Mouse (Mus musculus) ES-CJ7 (cell line): ENCODE measurements around the gene Mybpc2.

Experiments used
- DNase-seq: peaks from one replicate; pipeline ENCODE4 v3.0.0; 2011; ENCODE audit warnings: low read depth, low spot score

Gene Mybpc2

GRCm38 (mm10) chr7:44524502-44524901, at the start of gene Mybpc2:
Gene Mybpc2 (minus strand): TSS chr7:44524656.
- peak; percentile 43 for DNase-seq

GRCm38 (mm10) chr7:44572956-44573484, 48.6 kb upstream of the Mybpc2 start:
- DNase-seq: no peak

GRCm38 (mm10) chr7:44572213-44572701, 47.8 kb upstream of the Mybpc2 start, which contains the start of gene Napsa:
Gene Napsa (plus strand): TSS chr7:44572380.
- no peak for DNase-seq

- DNase-seq: no peak
These were observed 47.4 kb upstream of the Mybpc2 start for GRCm38 (mm10) chr7:44571811-44572210.

- no peak for DNase-seq
These were observed 46.5 kb upstream of the Mybpc2 start for GRCm38 (mm10) chr7:44570989-44571388.

GRCm38 (mm10) chr7:44568803-44569202, 44.3 kb upstream of the Mybpc2 start:
- no peak for DNase-seq

- DNase-seq: no peak
These were observed 41.0 kb upstream of the Mybpc2 start for GRCm38 (mm10) chr7:44565414-44565813.

GRCm38 (mm10) chr7:44564486-44564885, 40.0 kb upstream of the Mybpc2 start:
- no peak for DNase-seq

- no peak for DNase-seq
These were observed 38.8 kb upstream of the Mybpc2 start for GRCm38 (mm10) chr7:44563284-44563683.

- DNase-seq: peak; percentile 91
These were observed 36.3 kb upstream of the Mybpc2 start for GRCm38 (mm10) chr7:44560435-44561400.

GRCm38 (mm10) chr7:44557629-44558028, 33.2 kb upstream of the Mybpc2 start:
- DNase-seq: no peak

- peak; percentile 96 for DNase-seq
These were observed 29.4 kb upstream of the Mybpc2 start, which contains the start of gene Nr1h2 for GRCm38 (mm10) chr7:44553826-44554225. Gene Nr1h2 (minus strand): TSS chr7:44553951.

GRCm38 (mm10) chr7:44553196-44553764, 28.8 kb upstream of the Mybpc2 start:
- peak; percentile 98 for DNase-seq

- no peak for DNase-seq
These were observed 27.9 kb upstream of the Mybpc2 start for GRCm38 (mm10) chr7:44552141-44552908.

- peak; percentile 61 for DNase-seq
These were observed 27.3 kb upstream of the Mybpc2 start for GRCm38 (mm10) chr7:44551731-44552130.

- DNase-seq: no peak
These were observed 26.8 kb upstream of the Mybpc2 start for GRCm38 (mm10) chr7:44551301-44551700.

GRCm38 (mm10) chr7:44550409-44550678, 25.9 kb upstream of the Mybpc2 start:
- DNase-seq: no peak

GRCm38 (mm10) chr7:44549621-44550408, 25.4 kb upstream of the Mybpc2 start:
- DNase-seq: no peak

GRCm38 (mm10) chr7:44548497-44549087, 24.1 kb upstream of the Mybpc2 start, which contains the start of gene Pold1:
Gene Pold1 (minus strand): TSS chr7:44548849.
- peak; percentile 100 for DNase-seq

GRCm38 (mm10) chr7:44547725-44548124, 23.3 kb upstream of the Mybpc2 start:
- no peak for DNase-seq
